Mouse (Mus musculus) MEL (cell line): ENCODE measurements around the gene Ddi2. TPM values are rescaled to one million over a fixed set of nuclear protein-coding genes. Genes with fewer than 3 reads are reported as not detected.

Experiments used
- DNase-seq: peaks from one replicate; pipeline ENCODE4 v3.0.0; 2011; ENCODE audit warnings: low read depth, low spot score
- H3K27ac ChIP-seq: 2 replicates; pipeline ENCODE4 v1.5.1; 2012; ENCODE audit warnings: low read depth, mild to moderate bottlenecking, control low read depth, low read length, moderate library complexity; ENCODE audit not compliant: control insufficient read depth
- H3K27me3 ChIP-seq, 2 experiments: fragments of 150-350 bp in 1 of 2; sonication (generic) in 1 of 2; 2 replicates each; pipeline ENCODE4 v1.6.1; 2012; ENCODE audit warnings: low read length in 2 of 2, mild to moderate bottlenecking in 2 of 2, improper control_type of control experiment in 1 of 2, moderate library complexity in 1 of 2; ENCODE audit not compliant: insufficient read depth in 2 of 2, control insufficient read depth in 1 of 2
- H3K36me3 ChIP-seq, 2 experiments: 2 replicates each; pipeline ENCODE4 v1.6.1; 2012 to 2014; ENCODE audit warnings: low read length in 2 of 2, improper control_type of control experiment in 1 of 2, inconsistent platforms in 1 of 2, mild to moderate bottlenecking in 1 of 2; ENCODE audit not compliant: insufficient read depth in 2 of 2, control insufficient read depth in 1 of 2
- H3K4me1 ChIP-seq, 2 experiments: fragments of 150-350 bp in 1 of 2; sonication (generic) in 1 of 2; 2 replicates each; pipeline ENCODE4 v1.6.1; 2012; ENCODE audit warnings: low read length in 2 of 2, improper control_type of control experiment in 1 of 2, mild to moderate bottlenecking in 1 of 2; ENCODE audit not compliant: insufficient read depth in 2 of 2, control insufficient read depth in 1 of 2
- H3K4me3 ChIP-seq, 2 experiments: fragments of 150-350 bp in 1 of 2; sonication (generic) in 1 of 2; 2 replicates each; pipeline ENCODE4 v1.5.1; 2012; ENCODE audit warnings: low read depth in 2 of 2, low read length in 2 of 2, mild to moderate bottlenecking in 2 of 2, moderate library complexity in 2 of 2, control low read depth in 1 of 2, improper control_type of control experiment in 1 of 2; ENCODE audit not compliant: control insufficient read depth in 1 of 2, insufficient read depth in 1 of 2
- H3K79me2 ChIP-seq: 2 replicates; pipeline ENCODE4 v1.6.1; 2012; ENCODE audit warnings: mild to moderate bottlenecking, low read length, moderate library complexity; ENCODE audit not compliant: control insufficient read depth, poor library complexity, insufficient read depth
- H3K9ac ChIP-seq: 2 replicates; pipeline ENCODE4 v1.6.1; 2012; ENCODE audit warnings: low read depth, mild to moderate bottlenecking, control low read depth, low read length, moderate library complexity; ENCODE audit not compliant: control insufficient read depth, poor library complexity, severe bottlenecking
- H3K9me3 ChIP-seq: fragments of 150-350 bp; sonication (generic); replicated peaks from 2 replicates; pipeline ENCODE4 v1.6.1; 2012; ENCODE audit warnings: mild to moderate bottlenecking, low read length, improper control_type of control experiment, moderate library complexity; ENCODE audit not compliant: insufficient read depth
- BHLHE40 ChIP-seq: IDR thresholded peaks from 2 replicates; pipeline ENCODE4 v1.6.1; 2012; ENCODE audit warnings: low read depth, mild to moderate bottlenecking, inconsistent platforms, low read length, improper control_type of control experiment, borderline replicate concordance
- CHD2 ChIP-seq: IDR thresholded peaks from 2 replicates; pipeline ENCODE4 v1.6.1; 2011; ENCODE audit warnings: low read length, improper control_type of control experiment
- E2F4 ChIP-seq: IDR thresholded peaks from 2 replicates; pipeline ENCODE4 v1.6.1; 2011; ENCODE audit warnings: low read depth, low read length, improper control_type of control experiment, borderline replicate concordance
- EP300 ChIP-seq, 2 experiments: IDR thresholded peaks; 2 replicates each; pipeline ENCODE4 v1.6.1; 2011; ENCODE audit warnings: improper control_type of control experiment in 2 of 2, low read length in 2 of 2, low read depth in 1 of 2, mild to moderate bottlenecking in 1 of 2
- GABPA ChIP-seq: IDR thresholded peaks from 2 replicates; pipeline ENCODE4 v1.6.1; 2012; ENCODE audit warnings: low read depth, mild to moderate bottlenecking, inconsistent platforms, low read length, improper control_type of control experiment, moderate library complexity
- GATA1 ChIP-seq: IDR thresholded peaks from 2 replicates; pipeline ENCODE4 v1.6.1; 2011; ENCODE audit warnings: low read depth, low read length, improper control_type of control experiment
- HCFC1 ChIP-seq: IDR thresholded peaks from 2 replicates; pipeline ENCODE4 v1.6.1; 2012; ENCODE audit warnings: low read depth, mild to moderate bottlenecking, inconsistent platforms, low read length, improper control_type of control experiment, moderate library complexity
- JUND ChIP-seq: IDR thresholded peaks from 2 replicates; pipeline ENCODE4 v1.6.1; 2011; ENCODE audit warnings: low read depth, mild to moderate bottlenecking, improper control_type of control experiment, low read length
- KAT2A ChIP-seq: conservative IDR thresholded peaks from 2 replicates; pipeline ENCODE4 v1.6.1; 2012; ENCODE audit warnings: low read depth, low read length, improper control_type of control experiment, inconsistent platforms
- MAFK ChIP-seq: IDR thresholded peaks from 2 replicates; pipeline ENCODE4 v1.6.1; 2011; ENCODE audit warnings: low read depth, mild to moderate bottlenecking, low read length, improper control_type of control experiment, borderline replicate concordance
- MAZ ChIP-seq: IDR thresholded peaks from 2 replicates; pipeline ENCODE4 v1.6.1; 2012; ENCODE audit warnings: low read depth, mild to moderate bottlenecking, inconsistent platforms, low read length, improper control_type of control experiment
- MEF2A ChIP-seq: IDR thresholded peaks from 2 replicates; pipeline ENCODE4 v1.6.1; 2014; ENCODE audit warnings: low read depth, mild to moderate bottlenecking, inconsistent platforms, low read length, improper control_type of control experiment; ENCODE audit not compliant: poor library complexity, insufficient replicate concordance, severe bottlenecking; ENCODE audit errors: extremely low read depth
- MXI1 ChIP-seq: IDR thresholded peaks from 2 replicates; pipeline ENCODE4 v1.6.1; 2011; ENCODE audit warnings: mild to moderate bottlenecking, low read depth, low read length, improper control_type of control experiment
- MYB ChIP-seq: IDR thresholded peaks from 2 replicates; pipeline ENCODE4 v1.6.1; 2011; ENCODE audit warnings: mild to moderate bottlenecking, low read depth, low read length, improper control_type of control experiment
- MYC ChIP-seq: IDR thresholded peaks from 2 replicates; pipeline ENCODE4 v1.6.1; 2011; ENCODE audit warnings: low read depth, mild to moderate bottlenecking, low read length, improper control_type of control experiment, moderate library complexity
- NRF1 ChIP-seq: IDR thresholded peaks from 2 replicates; pipeline ENCODE4 v1.6.1; 2014; ENCODE audit warnings: low read depth, mild to moderate bottlenecking, inconsistent platforms, low read length, improper control_type of control experiment, moderate library complexity; ENCODE audit not compliant: poor library complexity, insufficient read depth, severe bottlenecking
- POLR2AphosphoS2 ChIP-seq: IDR thresholded peaks from 2 replicates; pipeline ENCODE4 v1.6.1; 2011; ENCODE audit warnings: low read length, improper control_type of control experiment
- POLR2AphosphoS5 ChIP-seq: IDR thresholded peaks from 2 replicates; pipeline ENCODE4 v1.6.1; 2012; ENCODE audit warnings: low read depth, borderline replicate concordance, mild to moderate bottlenecking, inconsistent platforms, low read length, moderate library complexity, mixed read lengths
- RAD21 ChIP-seq: IDR thresholded peaks from 2 replicates; pipeline ENCODE4 v1.6.1; 2011; ENCODE audit warnings: mild to moderate bottlenecking, low read depth, low read length, improper control_type of control experiment
- SIN3A ChIP-seq: IDR thresholded peaks from 2 replicates; pipeline ENCODE4 v1.6.1; 2012; ENCODE audit warnings: low read length, improper control_type of control experiment, inconsistent platforms
- SMC3 ChIP-seq: IDR thresholded peaks from 2 replicates; pipeline ENCODE4 v1.6.1; 2011; ENCODE audit warnings: low read depth, low read length, improper control_type of control experiment
- TBP ChIP-seq: IDR thresholded peaks from 2 replicates; pipeline ENCODE4 v1.8.0; 2011; ENCODE audit warnings: low read depth, low read length, improper control_type of control experiment
- TCF12 ChIP-seq: IDR thresholded peaks from 2 replicates; pipeline ENCODE4 v1.6.1; 2014; ENCODE audit warnings: low read depth, mild to moderate bottlenecking, inconsistent platforms, low read length, improper control_type of control experiment, moderate library complexity
- ZKSCAN1 ChIP-seq: IDR thresholded peaks from 2 replicates; pipeline ENCODE4 v1.6.1; 2012; ENCODE audit warnings: low read depth, mild to moderate bottlenecking, inconsistent platforms, low read length, improper control_type of control experiment, moderate library complexity
- ZNF384 ChIP-seq: IDR thresholded peaks from 2 replicates; pipeline ENCODE4 v1.6.1; 2012; ENCODE audit warnings: low read depth, mild to moderate bottlenecking, inconsistent platforms, low read length, improper control_type of control experiment
- polyA plus RNA-seq, 2 experiments: library from polyadenylated mRNA; stranded (reverse) in 1 of 2; unstranded in 1 of 2; fragments of >175 nt in 1 of 2; fragments of >200 nt in 1 of 2; gene quantifications; 2 replicates each; pipeline versions ENCODE4 v1.2.1 to v1.2.4; 2012; ENCODE audit warnings: low replicate concordance in 2 of 2, low read depth in 1 of 2; ENCODE audit not compliant: insufficient read length in 2 of 2, insufficient read depth in 1 of 2, missing spikeins in 1 of 2
- total RNA-seq: library from RNA; depleted of rRNA; stranded (reverse); fragments of 300-350 nt; gene quantifications from 2 replicates; pipeline ENCODE4 v1.2.3, GENCODE M21; 2012

The Ddi2 gene
- total and polyA plus RNA-seq, 3 experiments = 40.7 to 42.8 TPM; not detected in 1

DNA sequence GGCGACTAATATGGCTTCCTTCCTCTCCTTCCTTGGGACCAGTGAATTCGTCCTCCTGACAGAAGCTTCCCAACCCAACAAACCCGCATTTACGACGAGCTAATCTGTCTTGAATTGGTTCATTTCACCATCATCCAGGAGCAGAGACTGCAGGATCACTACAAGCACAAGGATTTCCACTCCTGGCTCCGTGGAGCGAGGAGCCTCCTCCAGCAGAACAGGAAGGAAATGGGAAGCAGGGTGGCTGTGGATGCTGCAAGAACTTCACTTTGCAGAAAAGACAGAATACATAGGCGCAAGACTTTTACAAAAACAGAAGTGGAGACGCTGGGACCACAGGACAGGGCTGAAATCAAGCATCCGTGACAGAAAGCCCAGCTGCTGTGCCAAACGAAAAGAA is 1.4 kb upstream of the Ddi2 start:
- Histone ChIP-seq H3K4me3 (peak overlapping the region in 1 of 2 experiments; percentile 17; a peak in 1 of 4 replicates), H3K79me2 (peaks cover 36% of the 10 kb centered on the region), H3K27ac (no peak overlapping the region), H3K27me3 (peaks cover 0 to 5% of the 10 kb centered on the region in 2 experiments; a peak in 2 of 4 replicates), H3K36me3 (peaks cover 10 to 31% of the 10 kb centered on the region in 2 experiments), H3K4me1 (peaks cover 8 to 28% of the 10 kb centered on the region in 2 experiments), H3K9ac (no peak overlapping the region), H3K9me3 (no peaks in the 10 kb centered on the region)
- DNase-seq = no peak
- no peak for TF ChIP-seq SIN3A
- no peak for TF ChIP-seq GATA1
- TF ChIP-seq EP300 (IDR thresholded peaks at IDR 0.05; ENCODE audit: low read depth in 1 of 2, low read length in 2 of 2) = no peak
- TF ChIP-seq ZNF384 = no peak
- no peak for TF ChIP-seq POLR2AphosphoS5
- TF ChIP-seq POLR2AphosphoS2 = no peak
- TF ChIP-seq HCFC1 = no peak
- no peak for TF ChIP-seq RAD21
- TF ChIP-seq JUND = no peak
- TF ChIP-seq MAFK = no peak

DNA sequence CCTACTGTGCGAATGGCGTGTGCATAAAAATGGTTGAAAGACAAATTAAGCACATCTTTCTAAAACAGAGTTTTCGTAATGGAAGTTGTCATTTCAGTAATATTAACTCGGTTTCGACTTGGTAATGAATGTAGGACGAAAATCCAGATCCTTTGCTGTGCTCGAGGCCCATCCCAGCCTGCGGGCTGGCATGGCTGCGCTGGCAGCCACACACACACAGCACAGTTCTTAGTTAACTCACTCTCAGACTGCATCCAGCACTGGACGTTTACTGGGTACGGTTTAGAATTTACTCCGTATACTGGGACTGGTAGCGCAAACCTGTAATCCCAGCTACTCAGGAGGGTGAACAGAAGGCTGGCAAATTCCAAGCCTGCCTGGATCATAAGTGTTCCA is 452 bp upstream of the Ddi2 start:
- Histone ChIP-seq H3K79me2 (peaks cover 43% of the 10 kb centered on the region), H3K4me3 (peak overlapping the region; percentile 69 to 96), H3K36me3 (peaks cover 10 to 33% of the 10 kb centered on the region in 2 experiments), H3K9ac (peak overlapping the region; percentile 72), H3K4me1 (peaks cover 8 to 28% of the 10 kb centered on the region in 2 experiments), H3K27ac (0 out of 2 replicates have a peak overlapping the region, but pooled peaks have one; percentile 2), H3K9me3 (no peaks in the 10 kb centered on the region), H3K27me3 (peaks cover 0 to 2% of the 10 kb centered on the region in 2 experiments; a peak in 1 of 4 replicates)
- peak; percentile 46 for DNase-seq
- TF ChIP-seq HCFC1 (no peak), MEF2A (no peak), MYC (0 out of 2 replicates have a peak, but pooled peaks have one; percentile 1), CHD2 (no peak)

DNA sequence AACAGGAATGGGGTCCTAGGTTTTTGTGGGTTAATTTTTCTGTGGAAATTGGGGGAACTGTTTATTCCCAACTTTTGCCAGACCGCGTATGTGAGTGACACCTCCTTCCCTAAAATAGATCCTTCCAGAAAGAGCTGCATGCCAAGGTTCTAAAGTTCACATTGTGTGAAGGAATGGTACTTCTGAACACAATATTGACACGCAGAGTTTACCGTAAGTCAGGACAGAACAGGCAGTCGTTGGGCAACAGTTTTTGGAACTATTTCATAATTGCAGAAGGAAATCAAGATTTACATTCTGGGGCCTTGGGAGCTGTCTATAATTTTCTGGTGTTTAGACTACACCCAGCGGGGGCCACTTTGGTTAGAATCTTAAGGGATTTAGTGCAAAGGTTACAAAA is 1.3 kb downstream of the Ddi2 start:
- H3K27me3 ChIP-seq = no peaks in the 10 kb centered on the region

More for the DNA sequence above, 1.3 kb downstream of the Ddi2 start:
- no peaks in the 10 kb centered on the region for H3K9me3 ChIP-seq
- peaks cover 10 to 31% of the 10 kb centered on the region in 2 experiments for H3K4me1 ChIP-seq
- peaks cover 16 to 36% of the 10 kb centered on the region in 2 experiments for H3K36me3 ChIP-seq
- H3K79me2 ChIP-seq = peaks cover 58% of the 10 kb centered on the region
- no peak overlapping the region for H3K27ac ChIP-seq
- peak overlapping the region; percentile 81 for H3K9ac ChIP-seq
- TF ChIP-seq ZNF384 (no peak), SMC3 (no peak), MXI1 (no peak), BHLHE40 (no peak), MAFK (no peak), TCF12 (no peak), NRF1 (no peak), HCFC1 (no peak), GABPA (no peak), MYB (no peak), EP300 (IDR thresholded peaks at IDR 0.05; ENCODE audit: low read depth in 1 of 2, low read length in 2 of 2) (no peak), KAT2A (no peak), MAZ (no peak), MEF2A (no peak), E2F4 (no peak), TBP (no peak), ZKSCAN1 (no peak)
- H3K4me3 ChIP-seq = peak overlapping the region; percentile 73 to 97
- DNase-seq = no peak
